Mouse (Mus musculus) lung, adult 2 months (tissue): ENCODE results near the gene Egln3.

ENCODE experiments used
- CTCF ChIP-seq: fragments of 200-500 bp; IDR thresholded peaks from 2 replicates; pipeline ENCODE4 v1.5.1; 2011; ENCODE audit warnings: mild to moderate bottlenecking, low read length, control low read depth; ENCODE audit not compliant: insufficient read depth
- POLR2A ChIP-seq: fragments of 200-500 bp; IDR thresholded peaks from 2 replicates; pipeline ENCODE4 v1.6.1; 2011; ENCODE audit warnings: low read depth, mild to moderate bottlenecking, control low read depth, low read length, borderline replicate concordance; ENCODE audit errors: extremely low read depth

GRCm38 (mm10) chr12:54162637-54163131 lies 41.0 kb downstream of the Egln3 start:
- TF ChIP-seq POLR2A: no peak
- no peak for TF ChIP-seq CTCF
